Mouse (Mus musculus) layer of hippocampus, adult 9-11 months (tissue): Measurements from ENCODE around the gene Tldc2.

ENCODE experiments used
- DNase-seq: peaks from one replicate; pipeline ENCODE4 v3.0.0; 2022

Gene Tldc2

GRCm38 (mm10) chr2:157129096-157129495 is 42.2 kb downstream of the Tldc2 start:
- DNase-seq, result no peak

DNA sequence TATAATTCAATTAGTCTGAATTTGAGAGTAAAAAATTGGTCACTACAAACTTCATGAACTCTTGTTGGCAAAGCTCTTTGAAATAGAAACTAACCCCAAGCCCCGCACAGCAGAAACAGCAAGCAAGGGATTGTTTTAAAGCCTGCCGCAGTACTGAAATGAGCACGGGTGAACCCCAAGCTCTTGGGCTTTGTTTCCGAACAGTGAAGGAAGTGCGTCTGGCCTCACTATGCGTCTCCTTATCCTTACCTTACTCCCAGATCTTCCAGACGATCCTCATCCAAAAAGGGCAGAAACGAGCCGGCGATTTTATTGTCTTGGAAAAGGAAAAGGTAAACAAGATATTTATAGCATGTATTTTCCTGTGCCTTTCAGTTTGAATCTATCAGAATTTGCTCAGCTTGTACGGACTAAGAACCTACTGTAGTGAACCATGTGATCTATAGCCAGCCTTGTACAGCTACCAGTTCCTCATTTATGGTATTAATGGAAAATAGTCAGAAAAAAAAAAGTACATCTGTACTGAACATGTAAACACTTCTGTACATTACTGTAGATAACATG is 42.8 kb downstream of the Tldc2 start:
- no peak for DNase-seq

GRCm38 (mm10) chr2:157130813-157131514 is 44.1 kb downstream of the Tldc2 start:
- no peak for DNase-seq

DNA sequence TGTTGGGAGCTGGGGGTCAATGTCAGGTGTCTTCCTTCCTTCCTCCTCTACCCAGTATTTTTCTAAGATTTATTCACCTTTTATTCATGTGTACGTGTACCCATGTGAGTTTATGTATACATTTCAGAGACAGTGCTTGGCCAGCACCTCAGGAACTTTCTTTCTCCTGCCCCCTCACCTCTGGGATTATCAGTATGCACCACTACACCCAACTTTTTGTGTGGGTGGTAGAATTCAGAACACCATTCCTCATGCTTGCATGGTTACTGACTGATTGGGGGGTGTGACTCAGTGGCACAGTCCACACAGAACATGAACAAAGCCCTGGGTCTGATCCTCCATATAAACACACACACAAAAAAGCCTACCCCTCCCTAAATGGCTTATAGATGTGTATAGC is 45.2 kb downstream of the Tldc2 start:
- DNase-seq, result no peak

GRCm38 (mm10) chr2:157132686-157133540 is 46.1 kb downstream of the Tldc2 start:
- no peak for DNase-seq

DNA sequence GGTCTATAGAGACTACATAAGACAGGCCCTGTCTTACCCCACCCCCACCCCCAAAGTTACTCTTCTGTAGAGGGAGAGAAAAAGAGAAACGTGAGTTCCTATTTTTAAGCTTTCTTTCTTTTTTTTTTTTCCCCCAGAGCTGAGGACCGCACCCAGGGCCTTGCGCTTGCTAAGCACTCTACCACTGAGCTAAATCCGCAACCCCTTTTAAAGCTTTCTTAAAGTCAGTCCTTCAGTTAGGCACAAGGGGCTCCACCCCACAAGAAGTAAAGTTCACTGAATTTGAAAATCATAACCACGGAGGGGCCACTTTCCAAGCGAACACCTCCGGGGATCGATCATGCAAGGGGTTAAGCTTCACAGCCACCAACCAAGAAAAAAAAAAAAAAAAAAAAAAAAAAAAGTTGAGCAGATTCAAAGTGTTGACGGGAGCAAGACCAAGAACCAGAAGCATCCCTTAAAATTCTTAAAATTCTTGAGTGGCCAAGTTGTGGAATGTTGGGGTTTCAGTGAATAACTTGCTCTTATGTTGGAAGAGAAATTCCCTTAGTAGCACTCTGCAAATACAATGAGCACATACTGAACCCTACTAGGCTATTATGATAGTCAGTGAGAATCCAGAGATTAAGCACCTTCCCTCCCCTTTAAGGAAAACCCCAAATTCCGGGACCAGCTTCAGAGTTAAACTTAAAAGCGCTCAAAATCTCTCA is 47.1 kb downstream of the Tldc2 start:
- DNase-seq, result no peak

DNA sequence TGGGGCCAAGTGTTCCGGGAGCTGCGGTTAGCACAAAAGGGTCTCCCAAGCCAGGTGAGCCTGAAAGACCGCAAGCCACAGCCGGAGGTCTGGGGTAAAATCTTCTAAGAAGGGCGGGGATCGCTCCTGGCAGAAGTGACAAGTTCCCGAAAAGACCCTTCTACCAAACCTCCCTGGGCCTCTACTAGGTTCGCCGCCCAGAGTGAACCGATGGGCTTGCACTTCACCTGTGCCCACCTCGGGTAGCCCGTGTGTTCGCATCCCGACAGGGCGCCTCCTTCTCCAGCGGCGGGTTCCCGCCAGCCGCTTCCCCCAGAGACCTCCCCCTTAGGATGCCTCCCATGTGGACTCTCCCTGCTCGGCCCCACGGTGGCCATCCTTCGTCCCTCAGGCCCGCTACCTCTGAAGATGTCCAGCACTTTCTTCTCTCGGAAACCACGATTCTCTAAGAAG is 47.6 kb downstream of the Tldc2 start:
- no peak for DNase-seq

DNA sequence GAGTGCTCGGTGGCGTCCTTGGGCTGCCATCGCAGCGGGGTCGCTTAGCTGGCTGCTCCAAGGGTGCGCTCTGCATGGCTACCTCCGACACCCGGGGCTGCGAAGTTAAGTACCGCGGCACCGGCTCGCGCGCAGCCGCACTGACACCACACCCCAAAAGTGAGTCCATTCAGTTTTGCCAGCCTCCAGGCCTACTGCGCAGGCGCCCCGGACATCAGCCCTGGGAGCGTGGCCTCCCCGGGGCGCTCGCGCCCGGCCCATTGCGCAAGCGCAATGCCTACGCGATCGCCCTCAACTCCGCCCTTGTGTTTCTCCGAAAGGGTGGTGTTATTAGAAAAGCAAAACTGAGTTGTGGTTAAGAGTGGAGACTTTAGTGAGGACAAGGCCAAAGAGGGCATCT is 48.2 kb downstream of the Tldc2 start, which contains the start of gene Samhd1:
Gene Samhd1, minus strand, starts transcription at position 252 of the 400 bp plus-strand sequence.
- peak; percentile 93 for DNase-seq

DNA sequence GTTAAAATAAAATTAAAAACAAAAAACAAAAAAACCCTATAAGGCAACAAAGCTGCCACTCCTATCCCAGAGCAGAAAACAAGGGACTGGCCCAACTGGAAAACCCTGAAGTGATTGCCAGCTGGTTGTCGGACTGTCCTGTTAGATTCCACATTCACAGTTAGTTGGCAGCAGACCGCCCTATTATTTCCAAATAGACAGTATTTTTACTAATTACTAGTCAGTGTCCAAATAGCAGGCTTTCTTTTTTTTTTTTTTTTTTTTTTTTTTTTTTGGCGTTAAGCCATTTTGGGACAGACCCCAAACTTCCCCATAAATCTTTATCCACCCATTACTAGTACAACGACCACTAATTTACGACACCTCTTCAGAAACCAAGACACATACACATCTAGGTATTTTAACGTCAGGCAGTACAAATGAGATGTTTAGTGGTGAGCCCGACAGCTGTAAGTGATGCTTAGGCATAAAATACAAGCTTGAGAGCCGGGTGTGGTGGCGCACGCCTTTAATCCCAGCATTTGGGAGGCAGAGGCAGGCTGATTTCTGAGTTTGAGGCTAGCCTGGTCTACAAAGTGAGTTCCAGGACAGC is 48.8 kb downstream of the Tldc2 start:
- DNase-seq, result no peak

DNA sequence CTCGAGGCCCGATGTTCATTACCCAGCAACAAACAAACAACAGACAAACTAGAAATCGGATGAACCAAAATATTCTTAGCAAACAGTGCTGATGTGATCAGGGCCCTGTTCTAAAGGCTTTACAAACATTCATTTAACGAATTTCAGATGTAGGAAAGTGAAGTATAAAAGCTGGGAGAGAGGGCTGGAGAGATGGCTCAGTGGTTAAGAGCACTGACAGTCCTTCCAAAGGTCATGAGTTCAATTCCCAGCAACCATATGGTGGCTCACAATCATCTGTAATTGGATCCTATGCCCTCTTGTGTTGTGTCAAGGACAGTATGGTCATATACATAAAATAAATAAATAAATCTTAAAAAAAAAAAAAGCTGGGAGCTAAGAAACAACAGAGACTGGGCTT is 49.3 kb downstream of the Tldc2 start:
- no peak for DNase-seq

DNA sequence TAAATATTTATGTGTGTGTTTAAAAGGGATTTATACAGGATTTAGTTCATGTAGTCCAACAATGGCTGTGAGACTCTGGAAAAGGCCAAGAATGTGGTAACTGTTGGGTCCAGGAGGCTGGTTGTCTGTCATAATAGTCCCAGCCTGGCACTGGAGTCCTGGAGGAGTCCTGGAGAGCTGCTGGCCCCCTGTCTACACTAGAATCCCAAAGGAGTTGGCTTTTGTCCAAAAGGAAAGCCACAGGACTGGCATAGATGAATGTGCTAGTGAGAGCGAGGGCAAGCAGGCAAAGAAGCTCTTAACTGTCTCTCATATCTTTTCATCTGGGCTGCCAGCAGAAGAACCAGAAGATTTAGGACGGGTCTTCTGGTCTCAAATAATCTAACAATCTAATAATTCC is 49.8 kb downstream of the Tldc2 start:
- DNase-seq, result no peak

DNA sequence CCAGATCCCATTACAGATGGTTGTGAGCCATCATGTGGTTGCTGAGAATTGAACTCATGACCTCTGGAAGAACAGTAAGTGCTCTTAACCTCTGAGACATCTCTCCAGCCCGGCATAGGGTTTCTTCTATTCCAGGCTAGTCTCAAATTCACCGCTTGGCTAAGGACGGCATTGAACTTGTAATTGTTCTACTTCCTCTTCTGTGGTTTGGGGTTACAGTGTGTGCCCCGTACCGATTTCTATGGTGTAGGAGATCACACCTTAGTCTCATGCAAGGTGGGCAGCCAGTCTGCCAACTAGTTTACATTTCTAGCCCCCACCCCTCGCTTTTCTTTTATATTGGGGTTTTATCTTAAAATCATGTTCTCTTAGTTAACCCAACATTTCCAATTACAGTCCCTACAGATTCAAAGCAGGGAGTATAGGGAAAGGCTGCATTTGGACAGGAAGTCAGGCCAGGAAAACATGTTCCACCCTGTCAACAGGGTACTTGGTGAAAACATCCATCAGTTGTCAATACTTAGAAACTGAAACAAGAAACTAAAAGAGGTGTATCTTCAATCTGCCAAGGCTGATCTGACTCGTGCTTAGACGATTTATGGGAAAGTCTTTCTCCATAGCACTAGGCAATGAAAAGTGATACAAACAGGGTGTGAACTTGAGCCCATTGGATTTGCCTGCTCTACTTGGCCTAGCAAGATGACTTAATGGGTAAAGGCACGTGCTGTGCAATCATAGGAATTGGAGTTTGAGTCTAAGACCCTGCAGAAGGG is 51.3 kb downstream of the Tldc2 start:
- no peak for DNase-seq

DNA sequence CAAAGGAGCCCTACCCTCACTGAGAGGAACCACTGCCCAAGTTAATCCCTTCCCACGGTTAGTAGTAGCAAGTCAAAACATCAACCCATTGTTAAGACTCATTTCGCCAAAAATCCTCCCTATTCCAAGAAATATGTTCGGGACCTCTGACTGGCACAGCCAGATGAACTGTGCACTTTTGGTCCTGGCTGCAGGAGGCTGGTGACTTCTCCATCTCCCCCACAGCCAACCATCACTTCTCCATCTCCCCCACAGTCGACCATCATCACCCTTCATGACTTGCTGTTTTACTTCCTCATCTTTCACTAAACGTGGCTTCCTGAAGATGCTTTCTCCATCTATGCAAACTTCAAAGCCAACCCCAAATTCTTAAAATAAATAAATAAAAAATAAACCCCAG is 52.0 kb downstream of the Tldc2 start:
- no peak for DNase-seq

- no peak for DNase-seq
Observed at GRCm38 (mm10) chr2:157139251-157139802, 52.5 kb downstream of the Tldc2 start.

- DNase-seq, result no peak
Observed at GRCm38 (mm10) chr2:157141962-157142361, 55.1 kb downstream of the Tldc2 start.

GRCm38 (mm10) chr2:157144132-157144531 is 57.3 kb downstream of the Tldc2 start:
- DNase-seq, result no peak

DNA sequence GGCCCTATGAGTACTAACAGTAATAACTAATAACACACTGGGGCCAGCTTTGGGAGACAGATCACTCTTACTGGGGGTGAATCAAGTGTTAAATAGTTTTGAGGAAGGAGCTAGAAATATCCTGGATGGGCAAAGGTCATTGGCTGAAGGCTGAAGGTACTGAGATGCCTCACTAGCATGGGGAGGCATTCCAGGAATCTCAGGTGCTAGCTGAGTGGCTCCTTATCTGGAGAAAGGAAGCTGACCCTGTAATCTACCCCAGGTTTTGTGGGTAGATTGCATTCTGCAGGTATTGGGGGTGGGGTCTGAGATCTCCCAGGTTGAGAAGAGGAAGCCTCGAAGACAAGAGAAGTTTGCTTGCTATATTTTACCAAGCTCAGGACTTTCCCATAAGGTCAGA is 58.3 kb downstream of the Tldc2 start:
- DNase-seq, result no peak
